Mouse (Mus musculus): ENCODE data around the gene Pitpnm1.

Gene Pitpnm1

GRCm38 (mm10) chr19:4096642-4097440 is 3.0 kb upstream of the Pitpnm1 start, which contains the start of gene Cdk2ap2:
Gene Cdk2ap2, plus strand, starts transcription at chr19:4097182.
- DNase-seq, result peak; percentile 99

- DNase-seq, result no peak
These were observed 2.4 kb upstream of the Pitpnm1 start for GRCm38 (mm10) chr19:4097441-4097825.

GRCm38 (mm10) chr19:4098426-4098825 is 1.4 kb upstream of the Pitpnm1 start:
- DNase-seq, result no peak

GRCm38 (mm10) chr19:4099056-4099455 is 742 bp upstream of the Pitpnm1 start:
- DNase-seq, result peak; percentile 94

GRCm38 (mm10) chr19:4100718-4101261 is 992 bp downstream of the Pitpnm1 start:
- peak; percentile 77 for DNase-seq

GRCm38 (mm10) chr19:4101466-4101865 is 1.7 kb downstream of the Pitpnm1 start:
- no peak for DNase-seq

- no peak for DNase-seq
These were observed 2.3 kb downstream of the Pitpnm1 start for GRCm38 (mm10) chr19:4102049-4102448.

- no peak for DNase-seq
These were observed 2.8 kb downstream of the Pitpnm1 start for GRCm38 (mm10) chr19:4102626-4103025.

- DNase-seq, result no peak
These were observed 3.5 kb downstream of the Pitpnm1 start for GRCm38 (mm10) chr19:4103294-4103693.

- DNase-seq, result no peak
These were observed 4.0 kb downstream of the Pitpnm1 start for GRCm38 (mm10) chr19:4103792-4104191.

- DNase-seq, result no peak
These were observed 4.9 kb downstream of the Pitpnm1 start for GRCm38 (mm10) chr19:4104675-4105194.

GRCm38 (mm10) chr19:4106654-4107053 is 6.9 kb downstream of the Pitpnm1 start:
- no peak for DNase-seq

GRCm38 (mm10) chr19:4108535-4108934 is 8.7 kb downstream of the Pitpnm1 start:
- DNase-seq, result no peak

- DNase-seq, result no peak
These were observed 12.5 kb downstream of the Pitpnm1 start for GRCm38 (mm10) chr19:4112063-4112960.

GRCm38 (mm10) chr19:4113186-4113805 is 13.5 kb downstream of the Pitpnm1 start:
- DNase-seq, result peak; percentile 81

- DNase-seq, result no peak
These were observed 14.0 kb downstream of the Pitpnm1 start for GRCm38 (mm10) chr19:4113806-4114230.

GRCm38 (mm10) chr19:4114551-4114950 is 14.8 kb downstream of the Pitpnm1 start:
- no peak for DNase-seq

GRCm38 (mm10) chr19:4115144-4115543 is 15.3 kb downstream of the Pitpnm1 start:
- no peak for DNase-seq

- no peak for DNase-seq
These were observed 16.0 kb downstream of the Pitpnm1 start for GRCm38 (mm10) chr19:4115816-4116215.

- no peak for DNase-seq
These were observed 17.2 kb downstream of the Pitpnm1 start for GRCm38 (mm10) chr19:4117006-4117405.

GRCm38 (mm10) chr19:4118350-4118749 is 18.6 kb downstream of the Pitpnm1 start:
- DNase-seq, result no peak

GRCm38 (mm10) chr19:4119716-4120487 is 20.1 kb downstream of the Pitpnm1 start:
- no peak for DNase-seq

Measured in right cerebral cortex, postnatal 14 days (tissue).